Mouse (Mus musculus): ENCODE results near the gene 4933407L21Rik.
"Not testable (repeated sequence)": the region's sequence is repeated elsewhere in the genome, so short reads cannot be mapped to it uniquely, and the experiment has no call there.

The 4933407L21Rik gene

GRCm38 (mm10) chr1:85959129-85959888 lies 31.0 kb downstream of the 4933407L21Rik start:
- DNase-seq (ENCODE audit: extremely low spot score, low read depth, low spot score), result no peak

- no peak for DNase-seq (ENCODE audit: extremely low spot score, low read depth, low spot score)
These were observed 31.6 kb downstream of the 4933407L21Rik start for GRCm38 (mm10) chr1:85959889-85960276.

GRCm38 (mm10) chr1:85960873-85961272 lies 32.6 kb downstream of the 4933407L21Rik start, which contains the start of gene Gpr55:
Gpr55 (minus strand) TSS chr1:85961007.
- no peak for DNase-seq (ENCODE audit: extremely low spot score, low read depth, low spot score)

GRCm38 (mm10) chr1:85962081-85962480 lies 33.8 kb downstream of the 4933407L21Rik start:
- no peak for DNase-seq (ENCODE audit: extremely low spot score, low read depth, low spot score)

- DNase-seq (ENCODE audit: extremely low spot score, low read depth, low spot score), result no peak
These were observed 37.6 kb downstream of the 4933407L21Rik start for GRCm38 (mm10) chr1:85965856-85966255.

- DNase-seq (ENCODE audit: extremely low spot score, low read depth, low spot score), result no peak
These were observed 40.8 kb downstream of the 4933407L21Rik start for GRCm38 (mm10) chr1:85969081-85969480.

- DNase-seq (ENCODE audit: extremely low spot score, low read depth, low spot score), result no peak
These were observed 41.2 kb downstream of the 4933407L21Rik start for GRCm38 (mm10) chr1:85969519-85969918.

- DNase-seq (ENCODE audit: extremely low spot score, low read depth, low spot score), result no peak
These were observed 42.8 kb downstream of the 4933407L21Rik start for GRCm38 (mm10) chr1:85971070-85971469.

GRCm38 (mm10) chr1:85972341-85972740 lies 44.1 kb downstream of the 4933407L21Rik start:
- no peak for DNase-seq (ENCODE audit: extremely low spot score, low read depth, low spot score)

GRCm38 (mm10) chr1:85973468-85973877 lies 45.2 kb downstream of the 4933407L21Rik start:
- no peak for DNase-seq (ENCODE audit: extremely low spot score, low read depth, low spot score)

- DNase-seq (ENCODE audit: extremely low spot score, low read depth, low spot score), result no peak
These were observed 49.4 kb downstream of the 4933407L21Rik start for GRCm38 (mm10) chr1:85977709-85978108.

- DNase-seq (ENCODE audit: extremely low spot score, low read depth, low spot score), result no peak
These were observed 53.6 kb downstream of the 4933407L21Rik start for GRCm38 (mm10) chr1:85981738-85982357.

GRCm38 (mm10) chr1:85985784-85986183 lies 57.5 kb downstream of the 4933407L21Rik start:
- no peak for DNase-seq (ENCODE audit: extremely low spot score, low read depth, low spot score)

- DNase-seq (ENCODE audit: extremely low spot score, low read depth, low spot score), result no peak
These were observed 60.1 kb downstream of the 4933407L21Rik start for GRCm38 (mm10) chr1:85988351-85988750.

- DNase-seq (ENCODE audit: extremely low spot score, low read depth, low spot score), result not testable (repeated sequence)
These were observed 60.6 kb downstream of the 4933407L21Rik start for GRCm38 (mm10) chr1:85988882-85989281.

Measured in hindlimb bud, embryonic 11.5 days (tissue).